Mouse (Mus musculus): Measurements from ENCODE around the gene Tep1.

Gene Tep1

DNA sequence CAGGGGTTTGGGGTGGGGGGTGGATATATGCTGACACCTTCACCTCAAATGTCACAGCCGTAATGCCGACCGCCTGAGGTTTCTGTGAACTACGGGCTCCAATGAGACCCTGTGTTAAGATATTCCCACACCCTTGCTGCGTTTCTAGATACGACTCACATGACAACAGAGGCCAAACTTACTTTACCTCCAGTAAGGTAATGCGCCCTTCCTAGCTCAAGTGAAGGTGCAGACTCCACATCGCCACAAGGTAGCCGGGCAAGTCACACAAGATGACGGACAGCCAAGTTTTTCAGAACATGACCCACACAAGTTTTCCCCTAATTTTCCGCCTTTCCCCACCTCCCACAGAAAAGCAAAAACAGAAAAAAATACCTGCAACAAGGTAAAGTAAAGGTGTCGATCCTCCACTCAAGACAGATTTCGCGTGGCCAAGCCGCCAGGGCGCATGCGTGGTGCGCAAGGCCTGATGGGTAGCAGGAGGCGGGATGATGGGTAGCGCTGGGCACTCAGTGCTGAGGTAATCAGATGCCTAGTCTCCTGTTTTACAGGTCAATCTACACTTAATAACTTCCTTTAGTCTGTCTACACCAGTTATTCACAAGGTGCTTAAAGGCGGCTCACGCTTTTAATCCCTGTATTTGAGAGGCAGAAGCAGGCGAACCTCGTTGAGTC, 75.0 kb downstream of the Tep1 start:
- no peak for DNase-seq (ENCODE audit: low spot score)

DNA sequence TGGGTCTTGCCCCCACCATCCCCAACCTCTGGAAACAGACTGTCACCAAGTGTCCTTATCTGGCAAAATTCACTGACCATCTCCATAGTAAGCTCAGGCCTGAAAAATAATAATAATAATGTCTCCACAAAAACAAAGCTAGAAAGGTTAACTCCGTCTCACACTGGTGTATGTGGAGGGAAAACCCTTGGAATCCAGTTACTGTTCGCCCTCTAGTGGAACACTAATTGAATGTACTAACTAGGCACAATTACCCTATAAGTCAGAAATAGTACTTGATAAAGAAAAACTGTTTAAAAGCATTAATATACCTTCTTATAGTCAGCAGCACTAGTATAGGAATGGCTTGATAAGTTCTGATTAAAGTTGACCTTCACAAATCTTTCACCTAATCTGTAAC, 82.2 kb downstream of the Tep1 start:
- DNase-seq (ENCODE audit: low spot score) = no peak

DNA sequence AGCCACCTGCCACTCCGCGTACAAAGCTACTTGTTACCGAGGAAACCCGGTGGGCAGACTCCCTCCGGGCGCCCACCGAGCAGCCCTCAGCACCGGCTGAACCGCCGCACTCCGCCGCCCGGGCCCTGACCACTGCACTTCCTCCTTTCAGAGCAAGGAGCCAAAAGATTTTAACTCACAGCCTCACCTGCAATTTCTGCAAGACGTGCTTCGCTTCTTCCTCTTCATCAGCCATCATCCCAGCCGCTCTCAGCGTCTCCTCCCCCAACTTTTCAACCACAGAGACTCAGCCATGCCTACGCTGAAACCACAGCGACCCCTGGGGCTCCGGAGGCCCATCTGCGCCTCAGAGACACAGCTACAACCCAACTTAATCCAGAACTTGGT, 85.1 kb downstream of the Tep1 start, which contains the start of gene Ttc5:
Gene Ttc5, minus strand, starts transcription at position 269 of the 387 bp plus-strand sequence.
- peak; percentile 81 for DNase-seq (ENCODE audit: low spot score)

DNA sequence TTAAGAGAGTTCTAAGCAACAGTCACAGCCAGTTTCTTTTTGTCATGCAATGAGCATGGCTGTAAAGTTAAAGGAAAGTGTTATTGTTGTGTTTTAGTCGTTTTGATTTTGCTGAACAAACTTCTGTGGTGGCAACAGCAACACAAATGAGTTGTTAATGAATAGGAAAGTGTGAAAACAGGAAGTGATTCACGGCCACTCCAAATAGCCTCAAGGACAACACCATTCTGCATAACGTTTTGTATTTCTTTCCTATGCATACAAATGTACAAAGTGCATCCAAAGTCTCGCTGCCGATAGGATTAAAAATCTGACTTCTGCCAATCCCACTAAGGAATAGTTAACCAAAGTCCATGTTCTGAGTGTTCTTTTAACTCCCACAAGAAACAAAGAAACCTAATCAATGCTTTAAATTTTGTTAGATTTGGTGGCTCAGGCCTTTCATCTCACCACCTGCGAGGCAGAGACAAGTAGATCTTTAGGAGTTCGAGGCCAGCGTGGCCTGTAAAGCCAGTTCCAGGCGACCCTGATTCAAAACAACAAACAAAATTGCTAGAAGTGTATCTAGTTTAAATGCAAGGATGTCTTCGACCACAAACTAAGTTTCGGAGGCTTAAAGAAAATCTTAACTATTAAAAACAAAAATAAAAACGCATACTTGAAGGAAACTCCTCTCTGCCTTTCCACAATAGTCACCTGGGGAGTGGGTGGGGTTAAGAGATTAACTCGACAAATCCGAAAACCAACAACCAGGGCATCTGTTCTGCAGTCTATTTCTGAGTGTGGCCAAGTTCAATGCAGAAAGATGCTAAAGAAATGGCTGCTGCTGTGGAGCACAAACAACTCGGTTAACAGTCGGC, 85.7 kb downstream of the Tep1 start:
- no peak for DNase-seq (ENCODE audit: low spot score)

DNA sequence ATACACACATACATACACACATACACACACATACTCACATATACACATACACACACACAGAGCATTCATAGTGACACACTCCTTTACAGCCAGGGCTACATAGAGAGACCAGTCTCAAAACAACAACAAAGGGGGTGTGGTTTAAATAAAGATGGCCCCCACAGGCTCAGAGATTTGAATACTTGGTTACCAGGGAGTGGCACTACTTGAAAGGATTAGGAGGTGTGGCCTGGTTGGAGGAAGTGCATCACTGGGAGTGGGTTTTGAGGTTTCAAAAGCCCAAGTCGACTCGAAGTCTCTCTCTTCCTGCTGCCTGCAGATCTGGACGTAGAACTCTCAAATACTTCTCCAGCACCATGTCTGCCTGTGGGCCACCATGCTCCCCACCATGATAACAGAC, 88.2 kb downstream of the Tep1 start:
- DNase-seq (ENCODE audit: low spot score) = no peak

Data from layer of hippocampus, adult 9-10 months (tissue).